Mouse (Mus musculus) megakaryocyte, embryonic 14.5 days (primary cell): ENCODE results near the gene Numbl.

Experiments
- FLI1 ChIP-seq: IDR thresholded peaks from 2 replicates; pipeline ENCODE4 v1.6.1; 2012; ENCODE audit warnings: low read length, inconsistent platforms, mixed read lengths
- GATA1 ChIP-seq: IDR thresholded peaks from 3 replicates; pipeline ENCODE4 v1.6.1; 2012; ENCODE audit warnings: mixed read lengths, low read length, inconsistent platforms, borderline replicate concordance

GRCm38 (mm10) chr7:27227676-27228075 lies 30.6 kb upstream of the Numbl start:
- TF ChIP-seq GATA1 (no peak), FLI1 (no peak)
